Mouse (Mus musculus) cerebellum, adult 11 months (tissue): Measurements from ENCODE around the gene Uqcr10.

Experiments used
- DNase-seq: peaks from one replicate; pipeline ENCODE4 v3.0.0; 2022

The Uqcr10 gene

DNA sequence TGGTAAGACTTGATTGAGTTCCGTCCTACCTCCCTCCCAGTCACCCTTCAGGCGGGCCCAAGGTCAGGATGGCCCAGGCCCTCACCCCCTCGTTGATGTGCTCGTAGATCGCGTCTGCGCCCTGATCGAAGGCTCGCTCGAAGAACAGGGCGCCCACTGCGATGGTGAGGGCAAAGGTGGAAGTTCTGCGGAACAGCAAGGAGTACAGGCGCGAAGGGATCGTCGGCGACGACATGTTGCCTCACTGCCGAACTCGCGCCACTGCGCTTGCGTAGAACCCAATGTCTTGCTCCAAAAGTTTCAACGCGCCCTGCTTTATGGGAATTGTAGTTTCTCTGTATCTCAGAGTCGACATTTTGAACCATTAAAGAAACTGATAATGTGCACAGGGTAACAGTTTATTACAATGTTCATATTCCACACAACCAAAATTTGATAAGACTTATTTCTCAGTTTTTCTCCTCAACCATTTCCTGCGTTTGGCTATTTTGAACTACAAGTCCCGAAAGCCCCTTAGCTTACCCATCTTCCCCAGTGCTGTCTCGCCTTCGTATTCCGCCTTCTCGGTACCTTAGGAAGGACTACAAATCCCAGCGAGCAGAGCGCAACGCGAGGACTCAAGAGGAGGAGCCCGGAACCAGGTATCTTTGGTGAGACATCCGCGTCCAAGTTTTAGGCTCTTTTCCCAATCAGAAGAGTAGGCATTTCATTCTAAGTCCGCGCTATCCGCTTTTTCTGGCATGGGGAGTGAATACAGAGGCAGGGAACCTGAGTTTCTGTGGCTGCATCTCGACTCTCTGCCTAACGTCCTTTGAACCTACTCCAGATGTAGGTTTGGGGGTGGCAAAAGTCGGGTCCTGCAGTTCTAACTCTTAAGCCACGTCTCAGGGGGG lies at the start of gene Uqcr10, which contains the start of gene Zmat5:
Gene Uqcr10 (minus strand): TSS at position 271 of the 893 bp plus-strand sequence.
Gene Zmat5 (plus strand): TSS at position 607 of the 893 bp plus-strand sequence.
- DNase-seq, result peak; percentile 88

GRCm38 (mm10) chr11:4752836-4753235 lies 48.7 kb upstream of the Uqcr10 start:
- no peak for DNase-seq

GRCm38 (mm10) chr11:4750263-4750662 lies 46.1 kb upstream of the Uqcr10 start:
- no peak for DNase-seq

- DNase-seq, result no peak
These were observed 43.1 kb upstream of the Uqcr10 start for GRCm38 (mm10) chr11:4747285-4747684.

DNA sequence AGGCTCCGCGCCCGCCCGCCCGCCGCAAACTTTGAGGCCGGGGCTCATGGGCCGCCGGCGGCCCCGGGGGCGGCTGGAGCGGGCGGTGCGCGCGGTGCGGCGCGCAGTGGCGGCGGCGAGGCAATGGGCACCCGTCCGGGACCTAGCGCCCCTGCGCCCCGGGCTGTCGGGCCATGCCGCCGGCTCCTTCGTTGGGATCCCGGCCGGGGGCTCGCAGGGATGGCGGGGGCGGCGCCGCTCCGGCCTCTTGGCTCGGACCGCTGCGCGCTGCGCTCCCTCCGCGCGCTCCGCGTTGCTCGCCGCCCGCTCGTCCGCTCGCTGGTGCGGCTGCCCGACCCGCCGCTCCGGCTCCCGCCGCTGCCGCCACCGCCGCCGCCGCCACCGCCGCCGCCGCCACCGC lies 42.6 kb upstream of the Uqcr10 start, which contains the start of gene Cabp7:
Gene Cabp7 (minus strand): TSS at position 46 of the 400 bp plus-strand sequence.
- DNase-seq, result no peak

DNA sequence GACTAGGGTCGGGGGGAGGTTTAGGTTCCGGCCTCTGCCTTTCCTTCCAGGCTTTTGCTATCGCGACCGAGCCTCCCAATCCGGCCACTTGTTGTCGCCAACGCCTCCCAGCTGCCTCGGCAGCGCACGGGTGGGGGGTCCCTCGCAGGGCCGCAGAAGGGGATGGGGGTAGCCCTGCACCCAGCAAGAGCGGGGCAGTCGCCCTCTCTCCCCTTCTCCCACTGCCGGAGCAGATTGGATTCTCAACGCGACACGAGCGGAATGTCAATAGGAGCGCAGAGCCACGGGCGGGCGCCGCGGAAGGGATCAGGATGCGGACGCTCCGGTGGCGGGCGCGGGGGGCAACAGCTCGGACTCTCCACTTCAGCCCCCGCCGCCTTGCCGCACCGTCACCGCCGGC lies 41.8 kb upstream of the Uqcr10 start:
- no peak for DNase-seq

DNA sequence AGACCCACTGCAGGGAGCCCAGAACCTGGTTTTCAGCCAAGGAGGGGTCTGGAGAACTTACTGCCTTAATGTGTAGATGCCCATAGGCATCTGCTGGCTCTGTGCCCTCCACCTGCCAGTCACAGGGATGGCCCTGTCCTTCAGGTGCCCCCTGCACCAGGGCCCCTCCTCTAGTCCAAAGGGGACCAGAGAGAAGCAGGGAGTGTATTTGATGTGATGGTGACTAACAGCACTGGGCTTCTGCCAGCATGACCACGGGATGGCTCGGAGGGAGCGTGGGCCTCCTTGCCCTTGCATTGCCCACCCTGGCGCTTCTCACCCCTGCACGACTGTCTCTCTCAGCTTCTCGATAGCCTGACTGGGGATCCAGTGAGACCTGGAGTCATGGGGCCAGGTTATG lies 40.5 kb upstream of the Uqcr10 start:
- no peak for DNase-seq

DNA sequence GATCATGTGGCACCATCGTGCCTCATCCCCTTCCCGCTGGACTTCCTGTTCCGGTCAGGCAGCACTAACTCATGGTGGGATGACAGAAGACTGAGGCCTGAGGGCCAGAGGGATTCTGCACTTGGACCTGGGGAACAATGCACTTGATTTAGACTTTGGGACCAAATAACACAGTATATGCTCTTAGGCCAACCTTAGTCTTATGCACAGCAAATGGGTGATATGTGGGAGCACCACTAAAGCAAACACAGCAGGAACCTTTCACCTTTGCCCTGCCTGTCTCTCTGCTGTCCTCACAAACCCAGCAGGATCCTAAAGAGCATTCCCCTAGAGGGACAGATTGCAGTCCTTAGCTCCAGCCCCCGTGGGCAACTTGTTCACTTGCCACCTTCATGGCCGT lies 36.6 kb upstream of the Uqcr10 start:
- no peak for DNase-seq

- DNase-seq, result no peak
These were observed 34.6 kb upstream of the Uqcr10 start for GRCm38 (mm10) chr11:4738719-4739118.

DNA sequence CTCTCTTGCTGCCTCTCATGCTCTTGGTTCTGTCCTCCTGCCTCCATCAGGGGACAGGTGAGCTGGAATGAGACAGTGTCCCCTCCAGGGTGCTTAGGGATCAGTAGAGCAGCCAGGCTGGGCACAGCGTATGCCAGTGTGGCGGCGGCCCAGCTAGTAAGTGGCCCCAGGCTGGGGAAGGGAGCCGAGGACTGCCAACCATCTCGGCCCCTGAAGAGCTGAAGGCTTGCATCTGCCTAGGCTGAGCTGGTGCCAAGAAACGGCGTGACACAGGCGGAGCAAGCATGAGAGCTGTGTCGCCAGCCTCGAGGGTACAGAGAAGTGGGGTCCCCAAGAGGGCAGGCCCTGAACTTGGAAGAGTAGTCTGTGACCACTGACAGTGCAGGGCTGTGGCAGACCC lies 33.5 kb upstream of the Uqcr10 start:
- peak; percentile 62 for DNase-seq

- DNase-seq, result no peak
These were observed 32.2 kb upstream of the Uqcr10 start for GRCm38 (mm10) chr11:4736355-4736754.

GRCm38 (mm10) chr11:4734179-4734578 lies 30.0 kb upstream of the Uqcr10 start:
- no peak for DNase-seq

- DNase-seq, result peak; percentile 33
These were observed 27.6 kb upstream of the Uqcr10 start for GRCm38 (mm10) chr11:4731781-4732180.

GRCm38 (mm10) chr11:4730913-4731312 lies 26.8 kb upstream of the Uqcr10 start:
- DNase-seq, result no peak

- no peak for DNase-seq
These were observed 26.0 kb upstream of the Uqcr10 start for GRCm38 (mm10) chr11:4730096-4730495.

DNA sequence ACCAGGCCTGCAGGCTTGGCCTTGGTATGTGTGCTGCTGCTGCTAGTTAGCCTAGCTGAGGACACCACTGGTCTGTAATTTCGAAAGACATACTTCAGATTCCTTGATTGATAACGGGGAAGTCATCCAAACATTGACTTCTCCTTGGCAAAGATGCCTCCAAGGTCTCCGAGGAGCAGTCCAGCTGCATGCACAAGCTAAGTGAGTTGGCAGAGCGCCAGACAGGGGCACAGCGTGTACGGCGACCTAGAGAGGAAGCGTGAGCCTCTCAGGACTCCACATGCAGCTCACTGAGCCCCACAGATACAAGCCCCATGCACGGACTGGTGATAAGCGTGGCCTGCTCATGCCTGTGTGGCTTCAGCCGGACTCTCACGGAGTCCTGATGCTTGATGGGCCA lies 25.5 kb upstream of the Uqcr10 start:
- DNase-seq, result no peak

DNA sequence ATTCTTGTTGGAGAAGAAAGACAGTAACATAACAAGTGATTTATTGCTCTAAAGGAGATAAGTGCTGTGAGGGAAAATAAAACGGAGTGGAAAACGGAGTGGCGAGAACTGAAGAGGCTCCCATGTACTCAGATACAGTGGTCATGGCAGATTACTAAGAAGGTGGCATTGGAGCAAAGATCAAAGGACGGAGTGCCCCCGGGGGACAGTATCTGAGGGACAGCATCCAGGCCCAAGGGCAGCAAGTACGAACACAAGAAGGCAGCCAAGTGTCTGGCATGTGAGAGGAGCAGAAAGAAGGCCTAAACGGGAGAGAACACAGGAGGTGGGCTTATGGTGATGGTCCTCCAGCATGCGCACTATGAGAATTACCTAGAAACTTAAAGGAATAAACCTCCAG lies 17.6 kb upstream of the Uqcr10 start:
- DNase-seq, result no peak

- peak; percentile 64 for DNase-seq
These were observed 16.9 kb upstream of the Uqcr10 start for GRCm38 (mm10) chr11:4720900-4721580.

DNA sequence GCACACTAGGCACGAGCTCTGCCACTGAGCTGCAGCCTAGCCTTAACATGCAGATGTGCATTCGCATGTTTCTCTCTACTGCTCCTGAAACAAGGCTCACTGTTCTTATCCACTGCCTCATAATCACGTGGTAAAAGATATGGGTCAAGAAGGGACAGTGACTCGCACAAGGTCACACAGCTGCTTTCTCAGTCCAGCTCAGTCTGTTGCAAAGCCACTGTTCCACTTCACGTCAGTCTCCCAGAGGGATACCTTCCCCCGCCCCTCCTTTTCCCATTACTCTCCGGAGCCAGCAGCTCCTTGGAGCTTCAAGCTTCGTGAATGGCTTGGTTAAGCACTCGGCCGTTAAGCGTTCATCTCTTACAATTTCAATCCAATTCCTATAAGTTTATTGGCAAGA lies 16.3 kb upstream of the Uqcr10 start:
- no peak for DNase-seq

GRCm38 (mm10) chr11:4719961-4720360 lies 15.8 kb upstream of the Uqcr10 start:
- DNase-seq, result no peak

DNA sequence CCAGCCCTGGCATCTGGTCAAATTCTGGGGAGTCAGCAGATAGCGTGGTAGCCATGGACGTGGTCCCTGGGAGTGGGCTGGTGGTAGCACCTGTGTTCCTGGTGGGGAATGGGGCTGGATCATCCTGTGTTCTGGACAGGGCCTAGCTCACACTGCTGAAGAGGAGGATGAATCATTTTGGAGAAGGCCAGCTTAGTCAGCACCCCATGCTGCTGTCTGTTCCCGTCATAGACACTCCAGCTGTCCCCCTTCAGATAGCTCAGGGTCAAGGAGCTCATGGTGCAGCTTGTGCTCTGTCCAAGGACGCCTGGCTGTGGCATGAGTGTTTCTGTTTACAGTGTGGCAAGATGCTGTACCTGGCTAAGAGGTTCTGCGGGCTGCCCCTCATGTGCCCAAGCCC lies 14.4 kb upstream of the Uqcr10 start:
- no peak for DNase-seq

- no peak for DNase-seq
These were observed 12.5 kb upstream of the Uqcr10 start for GRCm38 (mm10) chr11:4716530-4717236.

- DNase-seq, result no peak
These were observed 11.5 kb upstream of the Uqcr10 start for GRCm38 (mm10) chr11:4715596-4715995.
